ENCODE assay signal across 21 mouse cellular contexts in genomic region chr14:72171777-72172176, GRCm38 (mm10).
DNase-seq lines count a peak whose midpoint lies in the region; ATAC-seq and TF ChIP-seq lines count a peak whose summit lies in the region.
"Had no signal": no experiment of that assay in that cellular context is flagged by ENCODE, and none has a peak within 500 bp of the region (broad histone marks: within the 10 kb centered on the region; RNA-seq: fewer than 3 reads in every experiment).

No protein-coding gene starts in this region.

- DNase-seq in heart, adult 11 months: peak; percentile 68
- DNase-seq in heart, adult 8-10 months (ENCODE audit: low spot score): no peak
- DNase-seq in lung, postnatal 0 days (ENCODE audit: low spot score): no peak
- no peak for DNase-seq in retina, postnatal 1 day
- DNase-seq: adrenal gland, adult 2 months; adrenal gland, adult 8-10 months; adrenal gland, postnatal 10 days; adrenal gland, postnatal 14 days; adrenal gland, postnatal 25 days; adrenal gland, postnatal 36 days; B cell, adult 2 months; cerebellum, adult 11 months; cerebellum, adult 11-12 months had no signal

- H3K36me3 ChIP-seq in intestine, embryonic 15.5 days: no peaks in the 10 kb centered on the region
- no peaks in the 10 kb centered on the region for H3K36me3 ChIP-seq in intestine, embryonic 16.5 days (ENCODE audit: control insufficient read depth, insufficient read depth, low read length)
- H3K36me3 ChIP-seq in intestine, postnatal 0 days (ENCODE audit: control insufficient read depth, insufficient read depth): no peaks in the 10 kb centered on the region
- no peaks in the 10 kb centered on the region for H3K36me3 ChIP-seq in lung, postnatal 0 days (ENCODE audit: insufficient read depth, low read length)
- H3K36me3 ChIP-seq in forebrain, embryonic 16.5 days (ENCODE audit: control insufficient read depth, insufficient read depth): no peaks in the 10 kb centered on the region
- H3K36me3 ChIP-seq: G1E had no signal

- ATAC-seq in intestine, embryonic 15.5 days: peak; percentile 58
- peak; percentile 67 for ATAC-seq in intestine, embryonic 16.5 days
- ATAC-seq in intestine, postnatal 0 days: peak; percentile 74
- ATAC-seq in lung, postnatal 0 days: no peak
- ATAC-seq in forebrain, embryonic 16.5 days: no peak
- ATAC-seq: activated CD4-positive, CD25-positive, alpha-beta regulatory T cell, adult 4 months; CD4-positive, CD25-positive, alpha-beta regulatory T cell, adult 4 months; Patski had no signal

- no peaks in the 10 kb centered on the region for H3K27me3 ChIP-seq in intestine, embryonic 15.5 days (replicated peaks)
- H3K27me3 ChIP-seq in intestine, embryonic 16.5 days (replicated peaks; ENCODE audit: control insufficient read depth, insufficient read depth, low read length): no peaks in the 10 kb centered on the region
- H3K27me3 ChIP-seq in intestine, postnatal 0 days (replicated peaks; ENCODE audit: control insufficient read depth, insufficient read depth, low read length): no peaks in the 10 kb centered on the region
- H3K27me3 ChIP-seq in lung, postnatal 0 days (replicated peaks; ENCODE audit: insufficient read depth, low read length): no peaks in the 10 kb centered on the region
- H3K27me3 ChIP-seq in forebrain, embryonic 16.5 days (replicated peaks; ENCODE audit: control insufficient read depth, insufficient read depth, low read length): no peaks in the 10 kb centered on the region

- no peak overlapping the region for H3K4me3 ChIP-seq in intestine, embryonic 15.5 days (replicated peaks)
- H3K4me3 ChIP-seq in intestine, embryonic 16.5 days (ENCODE audit: low read length): no peak overlapping the region
- no peak overlapping the region for H3K4me3 ChIP-seq in intestine, postnatal 0 days (ENCODE audit: low read depth, low read length)
- H3K4me3 ChIP-seq in lung, postnatal 0 days (ENCODE audit: low read depth, low read length): no peak overlapping the region
- no peak overlapping the region for H3K4me3 ChIP-seq in forebrain, embryonic 16.5 days (replicated peaks; ENCODE audit: low read length)

- no peak overlapping the region for H3K4me2 ChIP-seq in intestine, embryonic 15.5 days (replicated peaks)
- H3K4me2 ChIP-seq in intestine, embryonic 16.5 days (ENCODE audit: low read depth, low read length): no peak overlapping the region
- H3K4me2 ChIP-seq in intestine, postnatal 0 days (replicated peaks; ENCODE audit: low read depth): peak overlapping the region; percentile 33; the same call in 1 of the 2 replicates
- H3K4me2 ChIP-seq in lung, postnatal 0 days (replicated peaks; ENCODE audit: low read depth, low read length): no peak overlapping the region
- H3K4me2 ChIP-seq in forebrain, embryonic 16.5 days (ENCODE audit: low read length): no peak overlapping the region

- 47% methylated on average over 3 of the region's 3 CpGs for WGBS in intestine, embryonic 15.5 days
- WGBS in intestine, embryonic 16.5 days: 41% methylated on average over 3 of the region's 3 CpGs
- 28% methylated on average over 3 of the region's 3 CpGs for WGBS in intestine, postnatal 0 days
- 59% methylated on average over 3 of the region's 3 CpGs for WGBS in lung, postnatal 0 days
- WGBS in forebrain, embryonic 16.5 days: 70% methylated on average over 3 of the region's 3 CpGs

- TF ChIP-seq CTCF in intestine, postnatal 0 days (IDR thresholded peaks at IDR 0.05; ENCODE audit: low read depth): no peak
- TF ChIP-seq CTCF in lung, postnatal 0 days (IDR thresholded peaks at IDR 0.05): no peak

- H3K4me1 ChIP-seq in intestine, embryonic 15.5 days (replicated peaks): peaks cover 7% of the 10 kb centered on the region; the same call in 1 of the 2 replicates
- 0 out of 2 replicates have a peak, but pooled peaks cover 7% of the 10 kb centered on the region for H3K4me1 ChIP-seq in intestine, embryonic 16.5 days (ENCODE audit: control insufficient read depth, insufficient read depth, low read length)
- H3K4me1 ChIP-seq in intestine, postnatal 0 days (replicated peaks; ENCODE audit: control insufficient read depth, insufficient read depth, low read length): no peaks in the 10 kb centered on the region
- H3K4me1 ChIP-seq in lung, postnatal 0 days (ENCODE audit: insufficient read depth, low read depth, low read length): no peaks in the 10 kb centered on the region
- H3K4me1 ChIP-seq in forebrain, embryonic 16.5 days (replicated peaks; ENCODE audit: control insufficient read depth, insufficient read depth, low read length): no peaks in the 10 kb centered on the region

- H3K27ac ChIP-seq in intestine, embryonic 15.5 days: no peak overlapping the region
- H3K27ac ChIP-seq in intestine, embryonic 16.5 days (ENCODE audit: low read length): no peak overlapping the region
- no peak overlapping the region for H3K27ac ChIP-seq in intestine, postnatal 0 days (ENCODE audit: low read depth, low read length)
- no peak overlapping the region for H3K27ac ChIP-seq in lung, postnatal 0 days (ENCODE audit: low read length)
- no peak overlapping the region for H3K27ac ChIP-seq in forebrain, embryonic 16.5 days (ENCODE audit: low read length)

- no peak for TF ChIP-seq EP300 in lung, postnatal 0 days (IDR thresholded peaks at IDR 0.05)

- no peaks in the 10 kb centered on the region for H3K9me3 ChIP-seq in intestine, embryonic 15.5 days
- no peaks in the 10 kb centered on the region for H3K9me3 ChIP-seq in intestine, embryonic 16.5 days (ENCODE audit: control insufficient read depth, low read length)
- no peaks in the 10 kb centered on the region for H3K9me3 ChIP-seq in intestine, postnatal 0 days (ENCODE audit: control insufficient read depth)
- no peaks in the 10 kb centered on the region for H3K9me3 ChIP-seq in lung, postnatal 0 days (ENCODE audit: low read length)
- H3K9me3 ChIP-seq in forebrain, embryonic 16.5 days (ENCODE audit: control insufficient read depth, low read length): no peaks in the 10 kb centered on the region

- no peak overlapping the region for H3K9ac ChIP-seq in intestine, embryonic 15.5 days
- no peak overlapping the region for H3K9ac ChIP-seq in intestine, embryonic 16.5 days (ENCODE audit: low read depth, low read length)
- no peak overlapping the region for H3K9ac ChIP-seq in intestine, postnatal 0 days (ENCODE audit: low read depth, low read length)
- no peak overlapping the region for H3K9ac ChIP-seq in lung, postnatal 0 days (replicated peaks; ENCODE audit: low read depth)
- H3K9ac ChIP-seq in forebrain, embryonic 16.5 days (replicated peaks; ENCODE audit: low read depth, low read length): no peak overlapping the region

Comparison
In these comparisons a context has a peak if more than half of its experiments do, and no peak if none do; other contexts are left out.
1. ATAC-seq: peak in intestine, embryonic 15.5 days (single experiment), intestine, embryonic 16.5 days (single experiment) and intestine, postnatal 0 days (single experiment); none in lung, postnatal 0 days (single experiment) and forebrain, embryonic 16.5 days (single experiment).